Mouse (Mus musculus) heart, adult 2 months (tissue): ENCODE results near the gene Tas1r1. TPM values are rescaled to one million over a fixed set of nuclear protein-coding genes. Genes with fewer than 3 reads are reported as not detected.
A peak's percentile ranks its signal among the peaks of the same experiment; 100 is the strongest.

Source experiments
- DNase-seq, 2 experiments: peaks; one replicate each; pipeline ENCODE4 v3.0.0; 2021
- H3K27ac ChIP-seq: fragments of 200-600 bp; 2 replicates; pipeline ENCODE4 v1.8.1; 2022
- H3K27me3 ChIP-seq: fragments of 200-500 bp; 2 replicates; pipeline ENCODE4 v1.6.1; 2012; ENCODE audit warnings: mild to moderate bottlenecking, low read length, inconsistent platforms, mixed read lengths; ENCODE audit not compliant: control insufficient read depth, insufficient read depth
- H3K36me3 ChIP-seq: fragments of 200-500 bp; 2 replicates; pipeline ENCODE4 v1.6.1; 2012; ENCODE audit warnings: low read length, inconsistent platforms; ENCODE audit not compliant: control insufficient read depth, insufficient read depth
- H3K4me1 ChIP-seq: fragments of 200-500 bp; 2 replicates; pipeline ENCODE4 v1.6.1; 2011; ENCODE audit warnings: low read length; ENCODE audit not compliant: control insufficient read depth, insufficient read depth
- H3K4me3 ChIP-seq: fragments of 200-600 bp; 2 replicates; pipeline ENCODE4 v1.8.1; 2022
- H3K79me2 ChIP-seq: fragments of 200-500 bp; replicated peaks from 2 replicates; pipeline ENCODE4 v1.6.1; 2012; ENCODE audit warnings: mild to moderate bottlenecking, inconsistent platforms, low read length, moderate library complexity, mixed read lengths; ENCODE audit not compliant: control insufficient read depth, insufficient read depth
- H3K9ac ChIP-seq: fragments of 200-500 bp; 2 replicates; pipeline ENCODE4 v1.6.1; 2012; ENCODE audit warnings: low read depth, mild to moderate bottlenecking, control low read depth, inconsistent platforms, low read length, mixed read lengths
- CTCF ChIP-seq: fragments of 200-600 bp; IDR thresholded peaks from 2 replicates; pipeline ENCODE4 v1.8.1; 2022; ENCODE audit warnings: antibody characterized with exemption, mild to moderate bottlenecking, moderate library complexity
- EP300 ChIP-seq: fragments of 200-500 bp; IDR thresholded peaks from 2 replicates; pipeline ENCODE4 v1.6.1; 2011; ENCODE audit warnings: low read depth, low read length, control low read depth; ENCODE audit not compliant: insufficient read depth
- POLR2A ChIP-seq: fragments of 200-500 bp; IDR thresholded peaks from 2 replicates; pipeline ENCODE4 v1.6.1; 2011; ENCODE audit warnings: mild to moderate bottlenecking, low read depth, low read length, control low read depth; ENCODE audit not compliant: insufficient read depth
- WGBS: fragments of 180-500 bp; shearing (Covaris S2); methylation state at CpG from one replicate; pipeline ENCODE4 v1.1.7; 2018; 5-methylcytosine and 5-hydroxymethylcytosine counted together
- intact Hi-C: fragments of 180-260 bp; cut with DNase I; formaldehyde crosslinking; loops from one replicate; pipeline ENCODE4 v1.15.1; 2025
- polyA plus RNA-seq: library from polyadenylated mRNA; depleted of rRNA; stranded (reverse); fragments of >200 nt; gene quantifications from 2 replicates; pipeline ENCODE4 v1.2.3, GENCODE M21; 2012
- total RNA-seq, 2 experiments: library from RNA; stranded (reverse); gene quantifications; 2 replicates each; pipeline ENCODE4 v1.2.3; 2021

Tas1r1 gene
- total and polyA plus RNA-seq, 3 experiments = 0.08 to 0.11 (median 0.08) TPM

GRCm38 (mm10) chr4:152073715-152074114 is 35.3 kb upstream of the Tas1r1 start:
- TF ChIP-seq EP300 = no peak
- no peak for TF ChIP-seq POLR2A
- no peak for TF ChIP-seq CTCF
- H3K4me3 ChIP-seq = no peak overlapping the region
- no peaks in the 10 kb centered on the region for H3K27me3 ChIP-seq
- 80% methylated on average over 6 of the region's 6 CpGs for WGBS
- intact Hi-C loops = no loop called here
- H3K79me2 ChIP-seq = no peaks in the 10 kb centered on the region
- no peak overlapping the region for H3K27ac ChIP-seq
- no peak overlapping the region for H3K9ac ChIP-seq
- peaks cover 4% of the 10 kb centered on the region for H3K4me1 ChIP-seq
- peak in 1 of 2 experiments; percentile 3 for DNase-seq
- H3K36me3 ChIP-seq = no peaks in the 10 kb centered on the region

GRCm38 (mm10) chr4:152072655-152073054 is 34.3 kb upstream of the Tas1r1 start:
- intact Hi-C loops = no loop called here
- no peak overlapping the region for H3K9ac ChIP-seq

GRCm38 (mm10) chr4:152072121-152072601 is 33.8 kb upstream of the Tas1r1 start, which contains the start of gene Plekhg5:
Gene Plekhg5 (plus strand): TSS chr4:152072498.
- H3K36me3 ChIP-seq = no peaks in the 10 kb centered on the region
- intact Hi-C loops = no loop called here
- no peak within 1 kb of the TSS for H3K27ac ChIP-seq
- TF ChIP-seq POLR2A = no peak
- 0 out of 2 replicates have a peak, but pooled peaks have one; percentile 50 for TF ChIP-seq EP300
- TF ChIP-seq CTCF = no peak
- no peaks in the 10 kb centered on the region for H3K79me2 ChIP-seq
- H3K4me3 ChIP-seq = no peak within 1 kb of the TSS; the same call in 1 of the 2 replicates
- H3K27me3 ChIP-seq = no peaks in the 10 kb centered on the region
- H3K9ac ChIP-seq = no peak within 1 kb of the TSS
- H3K4me1 ChIP-seq = peaks cover 5% of the 10 kb centered on the region
- WGBS = 15% methylated on average over 10 of the region's 10 CpGs
- peak; percentile 69 to 81 for DNase-seq

More at GRCm38 (mm10) chr4:152072655-152073054, 34.3 kb upstream of the Tas1r1 start:
- H3K27ac ChIP-seq = no peak overlapping the region
- DNase-seq = no peak
- H3K27me3 ChIP-seq = no peaks in the 10 kb centered on the region
- H3K4me3 ChIP-seq = no peak overlapping the region; the same call in 1 of the 2 replicates
- no peaks in the 10 kb centered on the region for H3K36me3 ChIP-seq
- 30% methylated on average over 10 of the region's 10 CpGs for WGBS
- peaks cover 5% of the 10 kb centered on the region for H3K4me1 ChIP-seq
- TF ChIP-seq POLR2A (no peak), EP300 (no peak), CTCF (no peak)
- no peaks in the 10 kb centered on the region for H3K79me2 ChIP-seq

GRCm38 (mm10) chr4:152070494-152071396 is 32.4 kb upstream of the Tas1r1 start:
- H3K27me3 ChIP-seq = no peaks in the 10 kb centered on the region
- intact Hi-C loops = no loop called here
- H3K4me3 ChIP-seq = no peak overlapping the region
- H3K4me1 ChIP-seq = peaks cover 5% of the 10 kb centered on the region
- 77% methylated on average over 11 of the region's 11 CpGs for WGBS
- no peak for DNase-seq
- H3K27ac ChIP-seq = no peak overlapping the region
- no peak overlapping the region for H3K9ac ChIP-seq
- TF ChIP-seq EP300 (no peak), CTCF (no peak), POLR2A (no peak)
- no peaks in the 10 kb centered on the region for H3K36me3 ChIP-seq
- no peaks in the 10 kb centered on the region for H3K79me2 ChIP-seq

GRCm38 (mm10) chr4:152069245-152069644 is 30.9 kb upstream of the Tas1r1 start:
- Histone ChIP-seq H3K4me1 (peaks cover 5% of the 10 kb centered on the region), H3K36me3 (no peaks in the 10 kb centered on the region), H3K27ac (no peak overlapping the region), H3K27me3 (no peaks in the 10 kb centered on the region), H3K9ac (no peak overlapping the region), H3K4me3 (no peak overlapping the region), H3K79me2 (no peaks in the 10 kb centered on the region)
- TF ChIP-seq EP300 = no peak
- intact Hi-C loops = no loop called here
- DNase-seq = no peak
- 82% methylated on average over 3 of the region's 3 CpGs for WGBS
